Mouse (Mus musculus): ENCODE results near the gene Tnk2. TPM values are rescaled to one million over a fixed set of nuclear protein-coding genes. Genes with fewer than 3 reads are reported as not detected.

The Tnk2 gene
- total and polyA plus RNA-seq, 2 experiments from 2014 or later: 16.5 to 81.7 TPM

DNA sequence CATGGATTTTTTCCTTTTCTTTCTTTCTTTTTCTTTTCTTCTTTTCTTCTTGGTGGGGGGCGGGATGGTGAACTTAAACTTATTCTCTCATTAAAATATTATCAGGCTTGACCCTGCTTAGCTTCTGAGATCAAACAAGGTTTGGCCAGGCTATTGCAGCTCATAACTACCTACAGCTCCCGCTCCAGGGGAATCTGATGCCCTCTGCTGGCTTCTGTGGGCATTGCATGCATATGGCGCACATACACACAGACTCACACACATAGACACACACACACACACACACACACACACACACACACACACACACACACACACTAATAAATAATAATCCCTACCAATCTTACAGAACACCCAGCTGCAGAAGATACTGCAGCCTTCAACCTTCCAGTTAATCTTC is 61.9 kb downstream of the Tnk2 start:
- DNase-seq (ENCODE audit: low spot score) (no peak), ATAC-seq (ENCODE audit: low FRiP score) (no peak)
- Histone ChIP-seq H3K9me3 (ENCODE audit: low read length) (no peaks in the 10 kb centered on the region), H3K4me3 (ENCODE audit: low read depth, low read length) (no peak overlapping the region), H3K36me3 (ENCODE audit: insufficient read depth, low read length) (no peaks in the 10 kb centered on the region), H3K4me2 (ENCODE audit: low read depth, low read length, poor library complexity, severe bottlenecking) (no peak overlapping the region), H3K4me1 (ENCODE audit: insufficient read depth, low read length) (no peaks in the 10 kb centered on the region), H3K27ac (ENCODE audit: low read depth, low read length) (no peak overlapping the region), H3K27me3 (ENCODE audit: insufficient read depth, low read length) (no peaks in the 10 kb centered on the region), H3K9ac (replicated peaks; ENCODE audit: low read length, poor library complexity, severe bottlenecking) (no peak overlapping the region)
- WGBS: 96% methylated on average over 3 of the region's 3 CpGs
- no peak for TF ChIP-seq CTCF (IDR thresholded peaks at IDR 0.05)

- Histone ChIP-seq H3K27ac (ENCODE audit: low read depth, low read length) (no peak overlapping the region), H3K9me3 (ENCODE audit: low read length) (no peaks in the 10 kb centered on the region), H3K4me2 (ENCODE audit: low read depth, low read length, poor library complexity, severe bottlenecking) (no peak overlapping the region), H3K36me3 (ENCODE audit: insufficient read depth, low read length) (no peaks in the 10 kb centered on the region), H3K27me3 (ENCODE audit: insufficient read depth, low read length) (no peaks in the 10 kb centered on the region), H3K4me1 (ENCODE audit: insufficient read depth, low read length) (no peaks in the 10 kb centered on the region), H3K4me3 (ENCODE audit: low read depth, low read length) (no peak overlapping the region), H3K9ac (replicated peaks; ENCODE audit: low read length, poor library complexity, severe bottlenecking) (no peak overlapping the region)
- DNase-seq (ENCODE audit: low spot score) (no peak), ATAC-seq (ENCODE audit: low FRiP score) (no peak)
- 73% methylated on average over 17 of the region's 17 CpGs for WGBS
- no peak for TF ChIP-seq CTCF (IDR thresholded peaks at IDR 0.05)
Measured at GRCm38 (mm10) chr16:32707111-32707823, 63.6 kb downstream of the Tnk2 start.

DNA sequence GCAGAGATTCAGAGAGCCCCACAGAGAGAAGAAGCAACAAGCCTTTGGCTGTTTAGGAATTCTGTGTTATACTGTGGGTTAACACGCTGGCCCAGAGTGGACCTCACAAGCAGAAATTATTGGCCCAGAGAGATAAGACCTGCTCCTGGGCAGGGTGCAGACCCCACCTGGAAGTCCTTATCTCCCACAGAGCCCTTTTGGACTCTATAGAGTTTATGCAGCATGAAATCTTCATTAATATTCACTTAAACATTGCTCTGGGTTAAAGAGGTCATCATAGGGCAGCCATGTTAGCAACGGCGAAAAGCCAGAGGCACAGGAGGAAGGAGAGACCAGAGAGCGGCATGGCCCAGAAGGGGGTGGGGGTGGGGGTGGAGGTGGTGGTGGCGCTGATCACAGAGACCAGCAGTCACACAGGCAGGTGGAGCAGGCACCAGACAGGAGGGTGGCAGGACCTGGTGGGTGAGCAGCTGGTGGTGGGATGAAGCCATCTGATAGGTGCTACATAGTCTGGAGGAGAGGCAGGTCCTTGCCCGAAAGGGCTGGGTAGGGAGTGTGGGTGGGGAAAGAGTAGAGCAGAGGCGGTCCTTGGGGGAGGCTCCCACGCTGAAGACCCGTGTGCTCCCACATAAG is 64.3 kb downstream of the Tnk2 start:
- ATAC-seq (ENCODE audit: low FRiP score): no peak
- no peak overlapping the region for H3K27ac ChIP-seq (ENCODE audit: low read depth, low read length)
- H3K4me3 ChIP-seq (ENCODE audit: low read depth, low read length): no peak overlapping the region
- 74% methylated on average over 9 of the region's 9 CpGs for WGBS
- H3K4me1 ChIP-seq (ENCODE audit: insufficient read depth, low read length): no peaks in the 10 kb centered on the region
- H3K9ac ChIP-seq (replicated peaks; ENCODE audit: low read length, poor library complexity, severe bottlenecking): no peak overlapping the region
- no peaks in the 10 kb centered on the region for H3K27me3 ChIP-seq (ENCODE audit: insufficient read depth, low read length)
- no peaks in the 10 kb centered on the region for H3K9me3 ChIP-seq (ENCODE audit: low read length)
- H3K36me3 ChIP-seq (ENCODE audit: insufficient read depth, low read length): no peaks in the 10 kb centered on the region
- TF ChIP-seq CTCF (IDR thresholded peaks at IDR 0.05): no peak
- DNase-seq (ENCODE audit: low spot score): no peak
- no peak overlapping the region for H3K4me2 ChIP-seq (ENCODE audit: low read depth, low read length, poor library complexity, severe bottlenecking)

GRCm38 (mm10) chr16:32708457-32709033 is 64.9 kb downstream of the Tnk2 start:
- Histone ChIP-seq H3K4me2 (ENCODE audit: low read depth, low read length, poor library complexity, severe bottlenecking) (no peak overlapping the region), H3K27ac (ENCODE audit: low read depth, low read length) (no peak overlapping the region), H3K27me3 (ENCODE audit: insufficient read depth, low read length) (no peaks in the 10 kb centered on the region), H3K9me3 (ENCODE audit: low read length) (no peaks in the 10 kb centered on the region), H3K36me3 (ENCODE audit: insufficient read depth, low read length) (no peaks in the 10 kb centered on the region), H3K4me1 (ENCODE audit: insufficient read depth, low read length) (no peaks in the 10 kb centered on the region), H3K4me3 (ENCODE audit: low read depth, low read length) (no peak overlapping the region), H3K9ac (replicated peaks; ENCODE audit: low read length, poor library complexity, severe bottlenecking) (no peak overlapping the region)
- ATAC-seq (ENCODE audit: low FRiP score) (no peak), DNase-seq (ENCODE audit: low spot score) (no peak)
- 84% methylated on average over 10 of the region's 10 CpGs for WGBS
- TF ChIP-seq CTCF (IDR thresholded peaks at IDR 0.05): no peak

DNA sequence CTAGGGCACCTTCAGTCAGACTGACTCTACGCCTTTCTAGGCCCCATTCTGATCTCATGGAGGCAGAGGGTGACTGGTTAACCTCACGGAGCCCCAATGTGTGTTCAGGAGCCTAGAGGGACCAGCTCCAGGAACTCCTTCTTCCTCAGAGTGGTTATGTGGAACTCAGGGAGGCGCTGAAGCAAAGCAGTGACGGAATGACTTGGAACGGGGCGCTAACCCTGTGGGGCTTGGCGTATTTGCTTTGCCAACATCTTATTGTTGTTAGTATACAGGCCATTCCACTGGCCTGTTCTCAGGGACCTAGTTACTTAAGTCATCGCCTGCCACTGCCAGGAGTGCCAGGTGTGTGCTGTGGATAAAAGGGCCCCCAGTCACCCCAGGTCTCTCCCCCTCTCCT is 65.4 kb downstream of the Tnk2 start:
- no peaks in the 10 kb centered on the region for H3K4me1 ChIP-seq (ENCODE audit: insufficient read depth, low read length)
- DNase-seq (ENCODE audit: low spot score): no peak
- TF ChIP-seq CTCF (IDR thresholded peaks at IDR 0.05): no peak
- no peak for ATAC-seq (ENCODE audit: low FRiP score)
- no peak overlapping the region for H3K27ac ChIP-seq (ENCODE audit: low read depth, low read length)
- H3K9me3 ChIP-seq (ENCODE audit: low read length): no peaks in the 10 kb centered on the region
- no peak overlapping the region for H3K9ac ChIP-seq (replicated peaks; ENCODE audit: low read length, poor library complexity, severe bottlenecking)
- no peak overlapping the region for H3K4me2 ChIP-seq (ENCODE audit: low read depth, low read length, poor library complexity, severe bottlenecking)
- no peaks in the 10 kb centered on the region for H3K36me3 ChIP-seq (ENCODE audit: insufficient read depth, low read length)
- no peak overlapping the region for H3K4me3 ChIP-seq (ENCODE audit: low read depth, low read length)
- whole genome bisulfite sequencing: 93% methylated on average over 8 of the region's 8 CpGs
- no peaks in the 10 kb centered on the region for H3K27me3 ChIP-seq (ENCODE audit: insufficient read depth, low read length)

DNA sequence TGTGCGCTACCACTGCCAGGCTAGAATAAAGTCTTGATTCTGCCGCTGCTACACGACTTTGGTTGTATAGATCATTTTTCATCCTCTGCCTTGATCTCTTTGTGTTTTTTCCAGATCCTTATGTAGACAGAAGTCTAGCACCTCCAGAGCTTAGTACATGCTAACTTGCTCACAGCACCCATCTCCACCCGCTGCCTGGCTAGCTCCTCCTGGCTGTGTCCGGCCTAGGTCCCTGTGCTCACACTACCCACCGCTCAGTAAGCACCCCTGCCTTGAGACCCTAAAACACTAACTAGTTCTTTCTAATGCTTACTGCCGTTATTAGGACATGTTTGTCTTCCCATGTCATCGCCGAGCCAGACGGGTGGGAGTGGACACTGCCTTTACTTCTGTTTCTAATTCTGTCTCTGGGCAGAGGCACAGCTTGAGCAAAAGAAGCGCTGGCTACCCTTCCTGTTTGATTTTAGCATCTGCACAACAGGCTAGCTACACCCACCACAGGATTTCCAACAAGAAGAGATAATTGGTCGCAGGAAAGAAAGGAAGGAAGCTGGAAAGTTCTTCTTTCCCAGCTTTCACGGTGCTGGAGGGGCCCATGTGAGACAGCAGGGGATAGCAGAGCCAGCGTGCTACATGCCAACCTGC is 66.9 kb downstream of the Tnk2 start:
- DNase-seq (ENCODE audit: low spot score): no peak
- Histone ChIP-seq H3K4me3 (ENCODE audit: low read depth, low read length) (no peak overlapping the region), H3K4me2 (ENCODE audit: low read depth, low read length, poor library complexity, severe bottlenecking) (no peak overlapping the region), H3K4me1 (ENCODE audit: insufficient read depth, low read length) (no peaks in the 10 kb centered on the region), H3K9me3 (ENCODE audit: low read length) (no peaks in the 10 kb centered on the region), H3K27me3 (ENCODE audit: insufficient read depth, low read length) (no peaks in the 10 kb centered on the region), H3K36me3 (ENCODE audit: insufficient read depth, low read length) (no peaks in the 10 kb centered on the region), H3K27ac (ENCODE audit: low read depth, low read length) (no peak overlapping the region), H3K9ac (replicated peaks; ENCODE audit: low read length, poor library complexity, severe bottlenecking) (no peak overlapping the region)
- TF ChIP-seq CTCF (IDR thresholded peaks at IDR 0.05): no peak
- 84% methylated on average over 14 of the region's 14 CpGs for WGBS
- ATAC-seq (ENCODE audit: low FRiP score): no peak

All from midbrain, postnatal 0 days (tissue).